12 mouse cellular contexts compared by ENCODE assay signal in genomic region chr17:31862136-31862535, GRCm38 (mm10). TPM values are rescaled to one million over a fixed set of nuclear protein-coding genes. Genes with fewer than 3 reads are reported as not detected.
DNase-seq lines count a peak whose midpoint lies in the region; ATAC-seq and TF ChIP-seq lines count a peak whose summit lies in the region.
"Had no signal": no experiment of that assay in that cellular context is flagged by ENCODE, and none has a peak within 500 bp of the region (broad histone marks: within the 10 kb centered on the region; RNA-seq: fewer than 3 reads in every experiment).

No protein-coding gene starts in this region.

- TF ChIP-seq EP300 in liver, postnatal 0 days (IDR thresholded peaks at IDR 0.05; ENCODE audit: low read depth): no peak

- no peak overlapping the region for H3K27ac ChIP-seq in kidney, embryonic 16.5 days (ENCODE audit: low read length)
- peak overlapping the region; percentile 62 for H3K27ac ChIP-seq in liver, postnatal 0 days (ENCODE audit: low read depth)
- H3K27ac ChIP-seq in hindbrain, embryonic 11.5 days (ENCODE audit: low read depth, low read length): no peak overlapping the region
- H3K27ac ChIP-seq: hindbrain, embryonic 13.5 days had no signal

- no peak overlapping the region for H3K4me3 ChIP-seq in kidney, embryonic 16.5 days (ENCODE audit: low read length)
- no peak overlapping the region for H3K4me3 ChIP-seq in liver, postnatal 0 days (ENCODE audit: low read depth, low read length)
- no peak overlapping the region for H3K4me3 ChIP-seq in hindbrain, embryonic 11.5 days (ENCODE audit: low read depth, low read length)
- H3K4me3 ChIP-seq: hindbrain, embryonic 13.5 days had no signal

- 59% methylated on average over 6 of the region's 6 CpGs for WGBS in kidney, embryonic 16.5 days
- 57% methylated on average over 6 of the region's 6 CpGs for WGBS in liver, postnatal 0 days (ENCODE audit: insufficient replicate concordance)
- WGBS in hindbrain, embryonic 11.5 days: 88% methylated on average over 6 of the region's 6 CpGs

- TF ChIP-seq CTCF in liver, postnatal 0 days (IDR thresholded peaks at IDR 0.05; ENCODE audit: low read depth): 0 out of 2 replicates have a peak, but pooled peaks have one; percentile 3

- peaks cover 12% of the 10 kb centered on the region for H3K4me1 ChIP-seq in kidney, embryonic 16.5 days (ENCODE audit: insufficient read depth, low read length)
- H3K4me1 ChIP-seq in liver, postnatal 0 days (ENCODE audit: insufficient read depth): peaks cover 17% of the 10 kb centered on the region
- H3K4me1 ChIP-seq in hindbrain, embryonic 11.5 days (replicated peaks; ENCODE audit: control insufficient read depth, insufficient read depth, low read length): no peaks in the 10 kb centered on the region

- no peak for ATAC-seq in kidney, embryonic 16.5 days (ENCODE audit: low FRiP score, low TSS enrichment)
- ATAC-seq in liver, postnatal 0 days: peak; percentile 83
- ATAC-seq in hindbrain, embryonic 11.5 days (ENCODE audit: low FRiP score): no peak

- no peaks in the 10 kb centered on the region for H3K36me3 ChIP-seq in kidney, embryonic 16.5 days (ENCODE audit: insufficient read depth, low read length)
- no peaks in the 10 kb centered on the region for H3K36me3 ChIP-seq in liver, postnatal 0 days (replicated peaks; ENCODE audit: insufficient read depth, low read length)
- H3K36me3 ChIP-seq in hindbrain, embryonic 11.5 days (ENCODE audit: control insufficient read depth, insufficient read depth, low read length): no peaks in the 10 kb centered on the region
- H3K36me3 ChIP-seq: hindbrain, embryonic 13.5 days had no signal

- no peaks in the 10 kb centered on the region for H3K27me3 ChIP-seq in kidney, embryonic 16.5 days (ENCODE audit: insufficient read depth, low read length)
- H3K27me3 ChIP-seq in liver, postnatal 0 days (ENCODE audit: insufficient read depth, low read length): no peaks in the 10 kb centered on the region
- H3K27me3 ChIP-seq in hindbrain, embryonic 11.5 days (ENCODE audit: control insufficient read depth, insufficient read depth, low read length): no peaks in the 10 kb centered on the region
- H3K27me3 ChIP-seq: CH12.LX; hindbrain, embryonic 13.5 days had no signal

- H3K4me2 ChIP-seq in kidney, embryonic 16.5 days (replicated peaks; ENCODE audit: low read depth, low read length): no peak overlapping the region
- H3K4me2 ChIP-seq in liver, postnatal 0 days (ENCODE audit: low read depth, low read length): no peak overlapping the region
- H3K4me2 ChIP-seq in hindbrain, embryonic 11.5 days (replicated peaks; ENCODE audit: low read depth, low read length): no peak overlapping the region
- H3K4me2 ChIP-seq: hindbrain, embryonic 13.5 days had no signal

- DNase-seq in kidney, adult 11 months: peak; percentile 65
- peak; percentile 5 for DNase-seq in urinary bladder, postnatal 10 days (ENCODE audit: low spot score)
- no peak for DNase-seq in urinary bladder, adult 18-20 months (ENCODE audit: low spot score in 2 of 2)
- DNase-seq in liver, postnatal 0 days: peak; percentile 68
- DNase-seq in urinary bladder, postnatal 4 days (ENCODE audit: low spot score in 2 of 2): peak; percentile 16 to 56
- no peak for DNase-seq in hindbrain, embryonic 11.5 days (ENCODE audit: low spot score)
- no peak for DNase-seq in right cerebral cortex, postnatal 4 days
- DNase-seq: embryo, embryonic 11 days; thymus, postnatal 14 days had no signal

- no peak overlapping the region for H3K9ac ChIP-seq in kidney, embryonic 16.5 days (replicated peaks; ENCODE audit: low read length)
- H3K9ac ChIP-seq in liver, postnatal 0 days (replicated peaks): no peak overlapping the region
- H3K9ac ChIP-seq in hindbrain, embryonic 11.5 days (ENCODE audit: low read depth, low read length): no peak overlapping the region
- H3K9ac ChIP-seq: hindbrain, embryonic 13.5 days had no signal

- H3K9me3 ChIP-seq in kidney, embryonic 16.5 days (ENCODE audit: low read length): no peaks in the 10 kb centered on the region
- H3K9me3 ChIP-seq in liver, postnatal 0 days (ENCODE audit: low read length): no peaks in the 10 kb centered on the region
- H3K9me3 ChIP-seq in hindbrain, embryonic 11.5 days (ENCODE audit: control insufficient read depth, low read length): no peaks in the 10 kb centered on the region
- H3K9me3 ChIP-seq: hindbrain, embryonic 13.5 days had no signal

RNA-seq across cellular contexts. Expression of gene Sik1, which starts 6.5 kb away (rescaled TPM):
- polyA plus RNA-seq in kidney, embryonic 16.5 days (2015; fragmentation: Nextera tagmentation; extraction: Ambion mirVana): 16.5 and 17.8 TPM in 2 replicates
- 7.8 and 8.1 TPM in 2 replicates for polyA plus RNA-seq in liver, postnatal 0 days (2015; fragmentation: Nextera tagmentation; extraction: Ambion mirVana)
- 12.9 and 17.9 TPM in 2 replicates for polyA plus RNA-seq in hindbrain, embryonic 11.5 days (2014; fragmentation: Nextera tagmentation; extraction: Ambion mirVana)

Comparison
In these comparisons a context has a peak if more than half of its experiments do, and no peak if none do; other contexts are left out.
1. DNase-seq: peak in kidney, adult 11 months (single experiment), urinary bladder, postnatal 10 days (single experiment), liver, postnatal 0 days (single experiment) and urinary bladder, postnatal 4 days (2 of 2); none in urinary bladder, adult 18-20 months (0 of 2), hindbrain, embryonic 11.5 days (single experiment) and right cerebral cortex, postnatal 4 days (single experiment).